Mouse (Mus musculus) midbrain, embryonic 16.5 days (tissue): Measurements from ENCODE around the gene Kcnq4. TPM values are rescaled to one million over a fixed set of nuclear protein-coding genes. Genes with fewer than 3 reads are reported as not detected.
A peak's percentile ranks its signal among the peaks of the same experiment; 100 is the strongest.

Experiments
- ATAC-seq: fragments of 200-750 bp; cut with Nextera tagmentation; 2 replicates; pipeline ENCODE4 v1.8.0; 2017; ENCODE audit warnings: moderate TSS enrichment
- H3K27ac ChIP-seq: fragments of 300-500 bp; sonication (generic); 2 replicates; pipeline ENCODE4 v1.5.1; 2014; ENCODE audit warnings: mild to moderate bottlenecking, low read length, mixed read lengths
- H3K27me3 ChIP-seq: fragments of 300-500 bp; sonication (generic); 2 replicates; pipeline ENCODE4 v1.6.1; 2014; ENCODE audit warnings: low read depth, low read length, mixed read lengths; ENCODE audit not compliant: control insufficient read depth, insufficient read depth
- H3K36me3 ChIP-seq: fragments of 300-500 bp; sonication (generic); 2 replicates; pipeline ENCODE4 v1.6.1; 2014; ENCODE audit warnings: mild to moderate bottlenecking, low read length, moderate library complexity, mixed read lengths; ENCODE audit not compliant: control insufficient read depth, insufficient read depth
- H3K4me1 ChIP-seq: fragments of 300-500 bp; sonication (generic); 2 replicates; pipeline ENCODE4 v1.6.1; 2014; ENCODE audit warnings: mild to moderate bottlenecking, low read length, mixed read lengths; ENCODE audit not compliant: control insufficient read depth, insufficient read depth
- H3K4me2 ChIP-seq: fragments of 300-500 bp; sonication (generic); 2 replicates; pipeline ENCODE4 v1.6.1; 2014; ENCODE audit warnings: mild to moderate bottlenecking, low read length, mixed read lengths
- H3K4me3 ChIP-seq: fragments of 300-500 bp; sonication (generic); 2 replicates; pipeline ENCODE4 v1.5.1; 2014; ENCODE audit warnings: low read depth, mild to moderate bottlenecking, low read length, moderate library complexity, mixed read lengths
- H3K9ac ChIP-seq: fragments of 300-500 bp; sonication (generic); 2 replicates; pipeline ENCODE4 v1.6.1; 2014; ENCODE audit warnings: low read depth, low read length, mixed read lengths
- H3K9me3 ChIP-seq: fragments of 300-500 bp; sonication (generic); replicated peaks from 2 replicates; pipeline ENCODE4 v1.6.1; 2014; ENCODE audit warnings: mild to moderate bottlenecking, low read length, mixed read lengths; ENCODE audit not compliant: control insufficient read depth, poor library complexity, severe bottlenecking
- whole genome bisulfite sequencing: fragments of 180-500 bp; shearing (Covaris S2); extraction: QIAGEN DNeasy Blood & Tissue Kit; methylation state at CpG from one replicate; pipeline ENCODE4 v1.1.7; 2014; 5-methylcytosine and 5-hydroxymethylcytosine counted together
- microRNA counts: library from miRNA; unstranded; fragments of <30 nt; microRNA quantifications from one replicate; lab custom pipeline; 2016
- microRNA-seq: library from miRNA; unstranded; fragments of <30 nt; microRNA quantifications from one replicate; pipeline ENCODE4, GENCODE M21; 2017
- polyA plus RNA-seq: library from polyadenylated mRNA; unstranded; fragments of >200 nt; fragmentation: Nextera tagmentation; extraction: Ambion mirVana; gene quantifications from 2 replicates; pipeline ENCODE4 v1.2.1, GENCODE M21; 2015

Gene Kcnq4
- polyA plus RNA-seq, 1 experiment from 2014 or later = 5.8 TPM

- H3K4me3 ChIP-seq = no peak overlapping the region
- no peaks in the 10 kb centered on the region for H3K36me3 ChIP-seq
- 0 out of 2 replicates have a peak, but pooled peaks cover 2% of the 10 kb centered on the region for H3K4me1 ChIP-seq
- no peak for ATAC-seq
- 81% methylated on average over 4 of the region's 4 CpGs for WGBS
- H3K27ac ChIP-seq = no peak overlapping the region
- no peaks in the 10 kb centered on the region for H3K27me3 ChIP-seq
- no peaks in the 10 kb centered on the region; the same call in 1 of the 2 replicates for H3K9me3 ChIP-seq
- no peak overlapping the region for H3K9ac ChIP-seq
- H3K4me2 ChIP-seq = no peak overlapping the region
These were observed 87.9 kb downstream of the Kcnq4 start for GRCm38 (mm10) chr4:120660485-120660884.

DNA sequence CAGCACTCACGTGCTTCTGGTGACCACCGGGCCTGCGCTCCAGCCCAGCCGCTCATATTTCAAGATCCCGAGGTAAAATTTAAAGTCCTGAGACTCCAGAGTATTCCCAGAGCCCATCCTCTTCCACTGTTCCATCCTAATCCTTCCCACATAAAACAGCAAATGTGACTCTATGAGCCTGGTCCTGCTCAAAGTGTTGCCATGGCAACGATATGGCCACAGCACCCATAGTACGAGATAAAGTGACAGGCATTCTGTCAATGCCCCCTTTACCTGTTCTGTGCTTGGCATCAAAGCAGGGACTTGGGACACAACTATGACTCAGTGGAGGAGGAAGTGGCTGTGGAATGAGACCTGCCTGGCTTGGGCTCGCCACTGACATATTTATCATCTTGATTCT, 92.5 kb downstream of the Kcnq4 start:
- Histone ChIP-seq H3K36me3 (no peaks in the 10 kb centered on the region), H3K9ac (no peak overlapping the region), H3K4me3 (no peak overlapping the region), H3K4me2 (no peak overlapping the region), H3K27ac (no peak overlapping the region), H3K27me3 (no peaks in the 10 kb centered on the region), H3K9me3 (no peaks in the 10 kb centered on the region; the same call in 1 of the 2 replicates), H3K4me1 (0 out of 2 replicates have a peak, but pooled peaks cover 2% of the 10 kb centered on the region)
- WGBS = 74% methylated on average over 8 of the region's 8 CpGs
- peak; percentile 60; the same call in 1 of the 2 replicates for ATAC-seq

GRCm38 (mm10) chr4:120650208-120650592, 98.2 kb downstream of the Kcnq4 start:
- ATAC-seq = peak; percentile 29; the same call in 1 of the 2 replicates
- 22% methylated on average over 7 of the region's 7 CpGs for whole genome bisulfite sequencing
- Histone ChIP-seq H3K9ac (peak overlapping the region; percentile 74), H3K4me2 (peak overlapping the region; percentile 90), H3K27me3 (peaks cover 3% of the 10 kb centered on the region; the same call in 1 of the 2 replicates), H3K4me1 (no peaks in the 10 kb centered on the region; the same call in 1 of the 2 replicates), H3K27ac (no peak overlapping the region), H3K9me3 (no peaks in the 10 kb centered on the region), H3K4me3 (peak overlapping the region; percentile 56), H3K36me3 (no peaks in the 10 kb centered on the region)

- H3K27me3 ChIP-seq = peaks cover 3% of the 10 kb centered on the region; the same call in 1 of the 2 replicates
- peak overlapping the region; percentile 56 for H3K4me3 ChIP-seq
- H3K36me3 ChIP-seq = no peaks in the 10 kb centered on the region
- peak; percentile 85 for ATAC-seq
- H3K9ac ChIP-seq = peak overlapping the region; percentile 74
- 4% methylated on average over 54 of the region's 55 CpGs for WGBS
- no peaks in the 10 kb centered on the region; the same call in 1 of the 2 replicates for H3K4me1 ChIP-seq
- H3K9me3 ChIP-seq = no peaks in the 10 kb centered on the region
- no peak overlapping the region for H3K27ac ChIP-seq
- H3K4me2 ChIP-seq = peak overlapping the region; percentile 90
These were observed 98.8 kb downstream of the Kcnq4 start for GRCm38 (mm10) chr4:120649369-120650207.

MicroRNA genes within 50 kb of the gene (microRNA counts, 519-probe panel; counts per million panel counts)
- 2,291 counts per million, percentile 67 among the panel's probes with 10 or more counts for microRNA mmu-miR-30e (lab: Ali Mortazavi, UCI)

Small RNAs within 50 kb of the gene (microRNA-seq; reads per million reads assigned to microRNA genes)
- gene Mir30c-1 (71.4 reads per million, percentile 50 among the genes with 10 or more reads in this experiment), gene Mir30e (not detected), gene Mir30f (not detected)

Other genes starting within 250 kb of the Kcnq4 start
- gene Slfnl1, start 216.4 kb downstream of the Kcnq4 start, polyA plus RNA-seq = not detected in 2 replicates
- 78.6 and 79.6 TPM in 2 replicates for gene Ctps, start 178.3 kb downstream of the Kcnq4 start, polyA plus RNA-seq
- gene Gm8439, start 159.9 kb downstream of the Kcnq4 start, polyA plus RNA-seq = not detected in 2 replicates
- 0.67 and 1.4 TPM in 2 replicates for gene Cited4, start 82.0 kb downstream of the Kcnq4 start, polyA plus RNA-seq
- 74.4 and 75.3 TPM in 2 replicates for gene Nfyc, start 83.0 kb upstream of the Kcnq4 start, polyA plus RNA-seq
- gene Rims3, start 106.2 kb upstream of the Kcnq4 start, polyA plus RNA-seq = 30.6 and 35.4 TPM in 2 replicates
- 32.2 and 35.7 TPM in 2 replicates for gene Exo5, start 176.4 kb upstream of the Kcnq4 start, polyA plus RNA-seq
- 5.8 and 7.2 TPM in 2 replicates for gene Zfp69, start 203.1 kb upstream of the Kcnq4 start, polyA plus RNA-seq